Mouse (Mus musculus) MEL (cell line): Measurements from ENCODE around the gene Xirp2. TPM values are rescaled to one million over a fixed set of nuclear protein-coding genes. Genes with fewer than 3 reads are reported as not detected.

Source experiments
- DNase-seq: peaks from one replicate; pipeline ENCODE4 v3.0.0; 2011; ENCODE audit warnings: low read depth, low spot score
- H3K27ac ChIP-seq: 2 replicates; pipeline ENCODE4 v1.5.1; 2012; ENCODE audit warnings: low read depth, mild to moderate bottlenecking, control low read depth, low read length, moderate library complexity; ENCODE audit not compliant: control insufficient read depth
- H3K27me3 ChIP-seq, 2 experiments: fragments of 150-350 bp in 1 of 2; sonication (generic) in 1 of 2; 2 replicates each; pipeline ENCODE4 v1.6.1; 2012; ENCODE audit warnings: low read length in 2 of 2, mild to moderate bottlenecking in 2 of 2, improper control_type of control experiment in 1 of 2, moderate library complexity in 1 of 2; ENCODE audit not compliant: insufficient read depth in 2 of 2, control insufficient read depth in 1 of 2
- H3K36me3 ChIP-seq, 2 experiments: 2 replicates each; pipeline ENCODE4 v1.6.1; 2012 to 2014; ENCODE audit warnings: low read length in 2 of 2, improper control_type of control experiment in 1 of 2, inconsistent platforms in 1 of 2, mild to moderate bottlenecking in 1 of 2; ENCODE audit not compliant: insufficient read depth in 2 of 2, control insufficient read depth in 1 of 2
- H3K4me1 ChIP-seq, 2 experiments: fragments of 150-350 bp in 1 of 2; sonication (generic) in 1 of 2; 2 replicates each; pipeline ENCODE4 v1.6.1; 2012; ENCODE audit warnings: low read length in 2 of 2, improper control_type of control experiment in 1 of 2, mild to moderate bottlenecking in 1 of 2; ENCODE audit not compliant: insufficient read depth in 2 of 2, control insufficient read depth in 1 of 2
- H3K4me3 ChIP-seq, 2 experiments: fragments of 150-350 bp in 1 of 2; sonication (generic) in 1 of 2; 2 replicates each; pipeline ENCODE4 v1.5.1; 2012; ENCODE audit warnings: low read depth in 2 of 2, low read length in 2 of 2, mild to moderate bottlenecking in 2 of 2, moderate library complexity in 2 of 2, control low read depth in 1 of 2, improper control_type of control experiment in 1 of 2; ENCODE audit not compliant: control insufficient read depth in 1 of 2, insufficient read depth in 1 of 2
- H3K79me2 ChIP-seq: 2 replicates; pipeline ENCODE4 v1.6.1; 2012; ENCODE audit warnings: mild to moderate bottlenecking, low read length, moderate library complexity; ENCODE audit not compliant: control insufficient read depth, poor library complexity, insufficient read depth
- H3K9ac ChIP-seq: 2 replicates; pipeline ENCODE4 v1.6.1; 2012; ENCODE audit warnings: low read depth, mild to moderate bottlenecking, control low read depth, low read length, moderate library complexity; ENCODE audit not compliant: control insufficient read depth, poor library complexity, severe bottlenecking
- H3K9me3 ChIP-seq: fragments of 150-350 bp; sonication (generic); replicated peaks from 2 replicates; pipeline ENCODE4 v1.6.1; 2012; ENCODE audit warnings: mild to moderate bottlenecking, low read length, improper control_type of control experiment, moderate library complexity; ENCODE audit not compliant: insufficient read depth
- CHD1 ChIP-seq: IDR thresholded peaks from 2 replicates; pipeline ENCODE4 v1.6.1; 2012; ENCODE audit warnings: low read depth, mild to moderate bottlenecking, inconsistent platforms, low read length, improper control_type of control experiment
- CHD2 ChIP-seq: IDR thresholded peaks from 2 replicates; pipeline ENCODE4 v1.6.1; 2011; ENCODE audit warnings: low read length, improper control_type of control experiment
- E2F4 ChIP-seq: IDR thresholded peaks from 2 replicates; pipeline ENCODE4 v1.6.1; 2011; ENCODE audit warnings: low read depth, low read length, improper control_type of control experiment, borderline replicate concordance
- HCFC1 ChIP-seq: IDR thresholded peaks from 2 replicates; pipeline ENCODE4 v1.6.1; 2012; ENCODE audit warnings: low read depth, mild to moderate bottlenecking, inconsistent platforms, low read length, improper control_type of control experiment, moderate library complexity
- JUND ChIP-seq: IDR thresholded peaks from 2 replicates; pipeline ENCODE4 v1.6.1; 2011; ENCODE audit warnings: low read depth, mild to moderate bottlenecking, improper control_type of control experiment, low read length
- MAZ ChIP-seq: IDR thresholded peaks from 2 replicates; pipeline ENCODE4 v1.6.1; 2012; ENCODE audit warnings: low read depth, mild to moderate bottlenecking, inconsistent platforms, low read length, improper control_type of control experiment
- MXI1 ChIP-seq: IDR thresholded peaks from 2 replicates; pipeline ENCODE4 v1.6.1; 2011; ENCODE audit warnings: mild to moderate bottlenecking, low read depth, low read length, improper control_type of control experiment
- POLR2A ChIP-seq, 2 experiments: IDR thresholded peaks; 2 replicates each; pipeline ENCODE4 v1.6.1; 2011 to 2012; ENCODE audit warnings: low read length in 2 of 2, mild to moderate bottlenecking in 2 of 2, control low read depth in 1 of 2, improper control_type of control experiment in 1 of 2, low read depth in 1 of 2, moderate library complexity in 1 of 2; ENCODE audit not compliant: control insufficient read depth in 1 of 2, insufficient read depth in 1 of 2, poor library complexity in 1 of 2
- POLR2AphosphoS2 ChIP-seq: IDR thresholded peaks from 2 replicates; pipeline ENCODE4 v1.6.1; 2011; ENCODE audit warnings: low read length, improper control_type of control experiment
- RCOR1 ChIP-seq: IDR thresholded peaks from 2 replicates; pipeline ENCODE4 v1.6.1; 2012; ENCODE audit warnings: low read depth, mild to moderate bottlenecking, inconsistent platforms, low read length, improper control_type of control experiment
- SIN3A ChIP-seq: IDR thresholded peaks from 2 replicates; pipeline ENCODE4 v1.6.1; 2012; ENCODE audit warnings: low read length, improper control_type of control experiment, inconsistent platforms
- TAL1 ChIP-seq: IDR thresholded peaks from 2 replicates; pipeline ENCODE4 v1.6.1; 2012; ENCODE audit warnings: mild to moderate bottlenecking, inconsistent platforms, low read length, moderate library complexity, mixed read lengths
- TBP ChIP-seq: IDR thresholded peaks from 2 replicates; pipeline ENCODE4 v1.8.0; 2011; ENCODE audit warnings: low read depth, low read length, improper control_type of control experiment
- TCF12 ChIP-seq: IDR thresholded peaks from 2 replicates; pipeline ENCODE4 v1.6.1; 2014; ENCODE audit warnings: low read depth, mild to moderate bottlenecking, inconsistent platforms, low read length, improper control_type of control experiment, moderate library complexity
- UBTF ChIP-seq: IDR thresholded peaks from 2 replicates; pipeline ENCODE4 v1.6.1; 2012; ENCODE audit warnings: low read depth, mild to moderate bottlenecking, inconsistent platforms, low read length, improper control_type of control experiment, moderate library complexity, borderline replicate concordance; ENCODE audit not compliant: insufficient read depth
- USF2 ChIP-seq, 2 experiments: IDR thresholded peaks; 2 replicates each; pipeline ENCODE4 v1.6.1; 2011 to 2012; ENCODE audit warnings: improper control_type of control experiment in 2 of 2, low read length in 2 of 2, borderline replicate concordance in 1 of 2, inconsistent platforms in 1 of 2, low read depth in 1 of 2, mild to moderate bottlenecking in 1 of 2; ENCODE audit not compliant: insufficient read depth in 1 of 2
- ZKSCAN1 ChIP-seq: IDR thresholded peaks from 2 replicates; pipeline ENCODE4 v1.6.1; 2012; ENCODE audit warnings: low read depth, mild to moderate bottlenecking, inconsistent platforms, low read length, improper control_type of control experiment, moderate library complexity
- ZNF384 ChIP-seq: IDR thresholded peaks from 2 replicates; pipeline ENCODE4 v1.6.1; 2012; ENCODE audit warnings: low read depth, mild to moderate bottlenecking, inconsistent platforms, low read length, improper control_type of control experiment
- polyA plus RNA-seq, 2 experiments: library from polyadenylated mRNA; stranded (reverse) in 1 of 2; unstranded in 1 of 2; fragments of >175 nt in 1 of 2; fragments of >200 nt in 1 of 2; gene quantifications; 2 replicates each; pipeline versions ENCODE4 v1.2.1 to v1.2.4; 2012; ENCODE audit warnings: low replicate concordance in 2 of 2, low read depth in 1 of 2; ENCODE audit not compliant: insufficient read length in 2 of 2, insufficient read depth in 1 of 2, missing spikeins in 1 of 2
- total RNA-seq: library from RNA; depleted of rRNA; stranded (reverse); fragments of 300-350 nt; gene quantifications from 2 replicates; pipeline ENCODE4 v1.2.3, GENCODE M21; 2012

Gene Xirp2
- total and polyA plus RNA-seq, 3 experiments = not detected

DNA sequence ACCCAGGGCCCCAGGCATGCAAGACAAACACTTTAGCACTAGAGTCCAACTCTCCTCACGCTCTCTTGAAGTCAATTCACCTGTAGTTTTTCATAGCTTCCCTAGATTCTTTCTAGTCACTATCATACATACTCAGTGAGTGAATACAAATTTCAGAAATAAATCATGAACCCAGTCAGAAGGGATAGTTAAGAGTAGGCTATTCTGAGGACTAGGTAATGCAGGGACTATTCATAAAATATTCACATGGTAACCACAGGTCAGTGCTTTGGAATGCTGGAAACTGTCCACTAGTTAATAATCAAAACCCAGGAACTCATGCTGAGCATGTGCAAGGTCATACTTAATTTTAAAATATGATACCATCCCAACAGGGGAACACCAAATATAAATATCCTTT is 23.0 kb upstream of the Xirp2 start:
- no peaks in the 10 kb centered on the region for H3K9me3 ChIP-seq
- H3K9ac ChIP-seq = no peak overlapping the region
- no peaks in the 10 kb centered on the region for H3K36me3 ChIP-seq
- H3K27ac ChIP-seq = no peak overlapping the region
- DNase-seq = no peak
- no peaks in the 10 kb centered on the region for H3K27me3 ChIP-seq
- TF ChIP-seq CHD1 (no peak), UBTF (no peak), TAL1 (no peak), USF2 (IDR thresholded peaks at IDR 0.05; ENCODE audit: borderline replicate concordance in 1 of 2, insufficient read depth in 1 of 2, low read depth in 1 of 2, low read length in 2 of 2) (no peak), CHD2 (no peak), ZNF384 (no peak), JUND (no peak), ZKSCAN1 (no peak), SIN3A (no peak), E2F4 (no peak), TBP (no peak), POLR2AphosphoS2 (no peak), POLR2A (IDR thresholded peaks at IDR 0.05; ENCODE audit: control insufficient read depth in 1 of 2, insufficient read depth in 1 of 2, low read depth in 1 of 2, low read length in 2 of 2, poor library complexity in 1 of 2) (no peak), HCFC1 (no peak), RCOR1 (no peak)
- H3K79me2 ChIP-seq = no peaks in the 10 kb centered on the region
- no peak overlapping the region for H3K4me3 ChIP-seq
- no peaks in the 10 kb centered on the region for H3K4me1 ChIP-seq

DNA sequence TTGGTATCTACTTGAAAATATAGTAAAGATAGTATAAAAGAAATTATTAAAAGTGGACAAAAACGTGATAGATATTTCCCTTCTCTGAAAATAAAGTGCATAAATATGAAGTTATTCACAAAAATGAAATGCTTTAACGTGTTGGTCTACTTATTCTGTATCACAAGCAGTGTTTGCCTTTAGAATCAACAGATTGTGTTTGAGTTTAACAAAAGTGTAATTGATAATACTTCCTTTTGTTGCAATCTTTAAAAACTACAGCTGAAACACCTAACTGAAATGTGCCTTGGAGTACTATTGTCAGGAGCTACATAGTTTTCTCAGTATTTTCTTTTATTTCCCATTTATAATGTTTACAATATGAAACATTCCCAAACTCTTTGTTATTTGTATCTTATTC is 12.7 kb upstream of the Xirp2 start, which contains the start of gene Gm26727:
Gm26727 (minus strand) TSS at position 101 of the 400 bp plus-strand sequence.
- Histone ChIP-seq H3K9me3 (no peaks in the 10 kb centered on the region), H3K4me1 (no peaks in the 10 kb centered on the region), H3K36me3 (no peaks in the 10 kb centered on the region), H3K27ac (no peak within 1 kb of the TSS), H3K4me3 (no peak within 1 kb of the TSS), H3K9ac (no peak within 1 kb of the TSS), H3K27me3 (no peaks in the 10 kb centered on the region), H3K79me2 (no peaks in the 10 kb centered on the region)
- no peak for DNase-seq
- no peak for TF ChIP-seq MXI1
- TF ChIP-seq CHD2 = no peak
- TF ChIP-seq POLR2A (IDR thresholded peaks at IDR 0.05; ENCODE audit: control insufficient read depth in 1 of 2, insufficient read depth in 1 of 2, low read depth in 1 of 2, low read length in 2 of 2, poor library complexity in 1 of 2) = no peak
- TF ChIP-seq HCFC1 = no peak
- no peak for TF ChIP-seq MAZ
- no peak for TF ChIP-seq E2F4
- no peak for TF ChIP-seq CHD1
- TF ChIP-seq TCF12 = no peak
